Mouse (Mus musculus) thymus, adult 2 months (tissue): Measurements from ENCODE around the gene Ccser1.

Source experiments
- CTCF ChIP-seq: fragments of 200-500 bp; IDR thresholded peaks from 2 replicates; pipeline ENCODE4 v1.5.1; 2012; ENCODE audit warnings: mild to moderate bottlenecking, control low read depth, low read length, moderate library complexity, borderline replicate concordance; ENCODE audit not compliant: control insufficient read depth, poor library complexity, insufficient read depth; ENCODE audit errors: extremely low read depth
- POLR2A ChIP-seq: fragments of 200-500 bp; IDR thresholded peaks from 2 replicates; pipeline ENCODE4 v1.6.1; 2012; ENCODE audit warnings: mild to moderate bottlenecking, low read length, control low read depth, moderate library complexity; ENCODE audit not compliant: control insufficient read depth, poor library complexity, insufficient read depth; ENCODE audit errors: extremely low read depth

GRCm38 (mm10) chr6:62196496-62197188, 1016.5 kb downstream of the Ccser1 start:
- TF ChIP-seq CTCF (no peak), POLR2A (no peak)
